In the genomic region with DNA sequence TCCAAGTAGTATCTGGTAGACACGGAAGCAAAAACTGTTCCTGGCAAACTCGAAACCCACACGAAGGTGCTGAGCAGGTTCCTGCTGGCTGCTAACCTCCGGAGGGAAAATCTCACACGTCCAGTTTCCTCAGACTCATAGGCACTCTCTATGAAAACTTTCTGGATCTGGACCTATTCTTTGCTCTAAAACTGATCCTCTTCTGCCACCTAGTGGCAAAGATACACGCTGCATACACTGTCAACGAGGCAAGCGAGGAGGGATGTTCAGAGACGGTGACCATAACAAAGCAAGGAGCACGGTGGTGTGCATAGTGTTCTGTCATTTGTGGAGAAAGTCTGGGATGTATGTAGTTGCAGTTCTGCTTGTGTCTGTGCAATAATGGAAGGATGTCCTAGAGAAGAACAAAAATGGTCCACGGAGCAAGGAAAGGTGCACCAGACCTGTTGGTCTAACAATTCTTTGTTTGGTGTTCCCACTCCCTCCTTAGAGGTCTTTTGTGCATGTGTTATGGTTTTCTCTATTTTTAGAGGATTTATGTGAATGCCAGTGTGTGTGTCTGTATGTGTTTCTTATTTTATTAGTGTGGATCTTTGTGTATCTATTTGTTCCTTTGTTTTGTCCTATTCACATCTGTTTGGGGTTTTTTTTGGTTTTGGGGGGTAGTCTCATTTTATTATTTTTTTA, we compare ENCODE assay signal across 8 mouse cellular contexts. TPM values are rescaled to one million over a fixed set of nuclear protein-coding genes. Genes with fewer than 3 reads are reported as not detected.
DNase-seq lines count a peak whose midpoint lies in the region; ATAC-seq lines count a peak whose summit lies in the region.

No protein-coding gene starts in this region.

- no peaks in the 10 kb centered on the region for H3K4me1 ChIP-seq in lung, embryonic 15.5 days

- no peaks in the 10 kb centered on the region for H3K9me3 ChIP-seq in lung, embryonic 15.5 days

- peak; percentile 91 for ATAC-seq in granulocyte monocyte progenitor cell, adult 5-6 weeks (replicated peaks; ENCODE audit: poor library complexity, severe bottlenecking)
- peak; percentile 67; the same call in 1 of the 2 replicates for ATAC-seq in lung, embryonic 15.5 days (ENCODE audit: borderline replicate concordance, extremely low read depth, low FRiP score, low TSS enrichment)

- no peak overlapping the region for H3K4me3 ChIP-seq in lung, embryonic 15.5 days

- H3K36me3 ChIP-seq in lung, embryonic 15.5 days, result no peaks in the 10 kb centered on the region

- peak; percentile 24 to 29 for DNase-seq in B cell, adult 2 months
- DNase-seq in MN1 (ENCODE audit: low spot score), result peak; percentile 54
- peak; percentile 75 to 81 for DNase-seq in cerebellum, postnatal 10 days
- peak; percentile 58 for DNase-seq in kidney, postnatal 10 days
- DNase-seq in retina, postnatal 1 day, result peak; percentile 89
- no peak for DNase-seq in urinary bladder, adult 18-20 months (ENCODE audit: low spot score in 2 of 2)

- H3K27me3 ChIP-seq in lung, embryonic 15.5 days, result no peaks in the 10 kb centered on the region

- H3K9ac ChIP-seq in lung, embryonic 15.5 days, result no peak overlapping the region

- no peak overlapping the region for H3K27ac ChIP-seq in lung, embryonic 15.5 days

- WGBS in lung, embryonic 15.5 days, result 6% methylated on average over 11 of the region's 11 CpGs

- H3K4me2 ChIP-seq in lung, embryonic 15.5 days, result no peak overlapping the region

RNA-seq across cellular contexts. Expression of a gene that starts 57.0 kb away (rescaled TPM):
- not detected in 2 replicates for total RNA-seq in granulocyte monocyte progenitor cell, adult 5-6 weeks (2014; fragmentation: Nextera tagmentation)
- not detected in 2 replicates for total RNA-seq in granulocyte monocyte progenitor cell, adult 5-6 weeks (2017)
- polyA plus RNA-seq in lung, embryonic 15.5 days (2015; fragmentation: Nextera tagmentation; extraction: Ambion mirVana), result 0.33 and 0.54 TPM in 2 replicates

Comparison
In these comparisons a context has a peak if more than half of its experiments do, and no peak if none do; other contexts are left out.
1. DNase-seq: peak in B cell, adult 2 months (2 of 2), MN1 (single experiment), cerebellum, postnatal 10 days (2 of 2), kidney, postnatal 10 days (single experiment) and retina, postnatal 1 day (single experiment); none in urinary bladder, adult 18-20 months (0 of 2).